Mouse (Mus musculus) midbrain, embryonic 16.5 days (tissue): ENCODE results near the gene Snrpa. TPM values are rescaled to one million over a fixed set of nuclear protein-coding genes. Genes with fewer than 3 reads are reported as not detected.

ENCODE experiments used
- ATAC-seq: fragments of 200-750 bp; cut with Nextera tagmentation; 2 replicates; pipeline ENCODE4 v1.8.0; 2017; ENCODE audit warnings: moderate TSS enrichment
- H3K27ac ChIP-seq: fragments of 300-500 bp; sonication (generic); 2 replicates; pipeline ENCODE4 v1.5.1; 2014; ENCODE audit warnings: mild to moderate bottlenecking, low read length, mixed read lengths
- H3K27me3 ChIP-seq: fragments of 300-500 bp; sonication (generic); 2 replicates; pipeline ENCODE4 v1.6.1; 2014; ENCODE audit warnings: low read depth, low read length, mixed read lengths; ENCODE audit not compliant: control insufficient read depth, insufficient read depth
- H3K36me3 ChIP-seq: fragments of 300-500 bp; sonication (generic); 2 replicates; pipeline ENCODE4 v1.6.1; 2014; ENCODE audit warnings: mild to moderate bottlenecking, low read length, moderate library complexity, mixed read lengths; ENCODE audit not compliant: control insufficient read depth, insufficient read depth
- H3K4me1 ChIP-seq: fragments of 300-500 bp; sonication (generic); 2 replicates; pipeline ENCODE4 v1.6.1; 2014; ENCODE audit warnings: mild to moderate bottlenecking, low read length, mixed read lengths; ENCODE audit not compliant: control insufficient read depth, insufficient read depth
- H3K4me2 ChIP-seq: fragments of 300-500 bp; sonication (generic); 2 replicates; pipeline ENCODE4 v1.6.1; 2014; ENCODE audit warnings: mild to moderate bottlenecking, low read length, mixed read lengths
- H3K4me3 ChIP-seq: fragments of 300-500 bp; sonication (generic); 2 replicates; pipeline ENCODE4 v1.5.1; 2014; ENCODE audit warnings: low read depth, mild to moderate bottlenecking, low read length, moderate library complexity, mixed read lengths
- H3K9ac ChIP-seq: fragments of 300-500 bp; sonication (generic); 2 replicates; pipeline ENCODE4 v1.6.1; 2014; ENCODE audit warnings: low read depth, low read length, mixed read lengths
- H3K9me3 ChIP-seq: fragments of 300-500 bp; sonication (generic); replicated peaks from 2 replicates; pipeline ENCODE4 v1.6.1; 2014; ENCODE audit warnings: mild to moderate bottlenecking, low read length, mixed read lengths; ENCODE audit not compliant: control insufficient read depth, poor library complexity, severe bottlenecking
- WGBS: fragments of 180-500 bp; shearing (Covaris S2); extraction: QIAGEN DNeasy Blood & Tissue Kit; methylation state at CpG from one replicate; pipeline ENCODE4 v1.1.7; 2014; 5-methylcytosine and 5-hydroxymethylcytosine counted together
- polyA plus RNA-seq: library from polyadenylated mRNA; unstranded; fragments of >200 nt; fragmentation: Nextera tagmentation; extraction: Ambion mirVana; gene quantifications from 2 replicates; pipeline ENCODE4 v1.2.1, GENCODE M21; 2015

Gene Snrpa
- polyA plus RNA-seq, 1 experiment from 2014 or later = 192 TPM

- 0% methylated on average over 53 of the region's 53 CpGs for WGBS
- Histone ChIP-seq H3K4me1 (peaks cover 9% of the 10 kb centered on the region), H3K27me3 (no peaks in the 10 kb centered on the region), H3K9me3 (no peaks in the 10 kb centered on the region), H3K4me3 (peak within 1 kb of the TSS; percentile 53), H3K9ac (peak within 1 kb of the TSS; percentile 59), H3K27ac (peak within 1 kb of the TSS; percentile 84), H3K36me3 (0 out of 2 replicates have a peak, but pooled peaks cover 2% of the 10 kb centered on the region), H3K4me2 (peak within 1 kb of the TSS; percentile 64)
- ATAC-seq = peak; percentile 97
Measured at GRCm38 (mm10) chr7:27178324-27179216, 17.5 kb downstream of the Snrpa start, which contains the start of gene Rab4b. Rab4b (minus strand) TSS chr7:27178896.

GRCm38 (mm10) chr7:27177942-27178323 is 18.1 kb downstream of the Snrpa start:
- Histone ChIP-seq H3K9ac (peak overlapping the region; percentile 50), H3K27me3 (no peaks in the 10 kb centered on the region), H3K4me2 (peak overlapping the region; percentile 64), H3K4me3 (peak overlapping the region; percentile 53), H3K36me3 (0 out of 2 replicates have a peak, but pooled peaks cover 5% of the 10 kb centered on the region), H3K9me3 (no peaks in the 10 kb centered on the region), H3K27ac (peak overlapping the region; percentile 84), H3K4me1 (peaks cover 9% of the 10 kb centered on the region)
- WGBS = 19% methylated on average over 4 of the region's 4 CpGs
- ATAC-seq = peak; percentile 12; the same call in 1 of the 2 replicates

- no peak overlapping the region for H3K27ac ChIP-seq
- peaks cover 9% of the 10 kb centered on the region for H3K4me1 ChIP-seq
- 95% methylated on average over 7 of the region's 7 CpGs for WGBS
- no peak overlapping the region for H3K9ac ChIP-seq
- no peak overlapping the region for H3K4me2 ChIP-seq
- H3K4me3 ChIP-seq = no peak overlapping the region
- no peaks in the 10 kb centered on the region for H3K9me3 ChIP-seq
- H3K27me3 ChIP-seq = no peaks in the 10 kb centered on the region
- peaks cover 23% of the 10 kb centered on the region for H3K36me3 ChIP-seq
- no peak for ATAC-seq
Measured at GRCm38 (mm10) chr7:27174896-27175295, 21.2 kb downstream of the Snrpa start.

- WGBS = 96% methylated on average over 15 of the region's 15 CpGs
- no peak overlapping the region for H3K4me2 ChIP-seq
- no peaks in the 10 kb centered on the region for H3K9me3 ChIP-seq
- H3K27me3 ChIP-seq = no peaks in the 10 kb centered on the region
- H3K4me1 ChIP-seq = peaks cover 9% of the 10 kb centered on the region
- peaks cover 23% of the 10 kb centered on the region for H3K36me3 ChIP-seq
- no peak overlapping the region for H3K4me3 ChIP-seq
- no peak overlapping the region for H3K9ac ChIP-seq
- no peak overlapping the region for H3K27ac ChIP-seq
- no peak for ATAC-seq
Measured at GRCm38 (mm10) chr7:27174496-27174895, 21.6 kb downstream of the Snrpa start.

- H3K36me3 ChIP-seq = peaks cover 25% of the 10 kb centered on the region
- H3K27ac ChIP-seq = no peak overlapping the region
- no peak overlapping the region for H3K4me3 ChIP-seq
- H3K9me3 ChIP-seq = no peaks in the 10 kb centered on the region
- H3K9ac ChIP-seq = no peak overlapping the region
- peaks cover 7% of the 10 kb centered on the region for H3K4me1 ChIP-seq
- H3K4me2 ChIP-seq = no peak overlapping the region
- 98% methylated on average over 3 of the region's 3 CpGs for WGBS
- no peaks in the 10 kb centered on the region for H3K27me3 ChIP-seq
- no peak for ATAC-seq
Measured at GRCm38 (mm10) chr7:27170981-27171380, 25.1 kb downstream of the Snrpa start.

GRCm38 (mm10) chr7:27168371-27168770 is 27.7 kb downstream of the Snrpa start:
- Histone ChIP-seq H3K4me1 (peaks cover 31% of the 10 kb centered on the region), H3K27ac (no peak overlapping the region), H3K4me3 (no peak overlapping the region), H3K4me2 (no peak overlapping the region), H3K27me3 (no peaks in the 10 kb centered on the region), H3K9me3 (no peaks in the 10 kb centered on the region), H3K36me3 (peaks cover 30% of the 10 kb centered on the region), H3K9ac (no peak overlapping the region)
- 93% methylated on average over 5 of the region's 5 CpGs for WGBS
- no peak for ATAC-seq

- WGBS = 78% methylated on average over 11 of the region's 11 CpGs
- peak; percentile 3; the same call in 1 of the 2 replicates for ATAC-seq
Measured at GRCm38 (mm10) chr7:27167475-27168094, 28.5 kb downstream of the Snrpa start.

GRCm38 (mm10) chr7:27166614-27167474 is 29.2 kb downstream of the Snrpa start, which contains the start of gene Egln2:
Egln2 (minus strand) TSS chr7:27166802.
- H3K4me1 ChIP-seq = peaks cover 46% of the 10 kb centered on the region
- peak within 1 kb of the TSS; percentile 80 for H3K4me3 ChIP-seq
- peak; percentile 83 for ATAC-seq
- peaks cover 16% of the 10 kb centered on the region for H3K36me3 ChIP-seq
- H3K27me3 ChIP-seq = no peaks in the 10 kb centered on the region
- H3K9ac ChIP-seq = peak within 1 kb of the TSS; percentile 92
- WGBS = under 1% methylated on average over 61 of the region's 61 CpGs
- H3K27ac ChIP-seq = peak within 1 kb of the TSS; percentile 98
- H3K4me2 ChIP-seq = peak within 1 kb of the TSS; percentile 95
- H3K9me3 ChIP-seq = no peaks in the 10 kb centered on the region

More at GRCm38 (mm10) chr7:27167475-27168094, 28.5 kb downstream of the Snrpa start:
- Histone ChIP-seq H3K27me3 (no peaks in the 10 kb centered on the region), H3K9ac (peak overlapping the region; percentile 92), H3K36me3 (peaks cover 23% of the 10 kb centered on the region), H3K4me2 (peak overlapping the region; percentile 95), H3K4me1 (peaks cover 39% of the 10 kb centered on the region), H3K27ac (peak overlapping the region; percentile 98), H3K4me3 (peak overlapping the region; percentile 80), H3K9me3 (no peaks in the 10 kb centered on the region)
